Mouse (Mus musculus) macrophage (primary cell): ENCODE data around the gene Scgb1b19. TPM values are rescaled to one million over a fixed set of nuclear protein-coding genes. Genes with fewer than 3 reads are reported as not detected.
"Not testable (repeated sequence)": the region's sequence is repeated elsewhere in the genome, so short reads cannot be mapped to it uniquely, and the experiment has no call there.

Experiments used
- H3K27ac ChIP-seq: fragments of 350-480 bp; formaldehyde crosslinking; 2 replicates; pipeline ENCODE4 v1.9.0; 2021
- H3K36me3 ChIP-seq: fragments of 350-480 bp; formaldehyde crosslinking; 2 replicates; pipeline ENCODE4 v1.9.0; 2021; ENCODE audit errors: inconsistent target
- H3K4me3 ChIP-seq: fragments of 350-480 bp; formaldehyde crosslinking; 2 replicates; pipeline ENCODE4 v1.9.0; 2021; ENCODE audit errors: inconsistent target
- H3K79me2 ChIP-seq: fragments of 350-480 bp; formaldehyde crosslinking; 2 replicates; pipeline ENCODE4 v1.9.0; 2021; ENCODE audit errors: inconsistent target
- WGBS: methylation state at CpG from one replicate; pipeline ENCODE4 v1.1.7; 2026; ENCODE audit warnings: inconsistent platforms; ENCODE audit not compliant: missing documents; 5-methylcytosine and 5-hydroxymethylcytosine counted together
- polyA plus RNA-seq: library from polyadenylated mRNA; stranded (reverse); fragments of 250-400 nt; gene quantifications from 3 replicates; pipeline ENCODE4 v1.2.4, GENCODE M21; 2018; ENCODE audit warnings: inconsistent platforms
- total RNA-seq, 78 experiments: library from RNA; depleted of rRNA; stranded (reverse); fragments of 250-400 nt; gene quantifications; 1 replicate in 9 of 78; 2 replicates in 24 of 78; 3 replicates in 43 of 78; 4 replicates in 2 of 78; pipeline ENCODE4 v1.2.4; 2018; ENCODE audit warnings: inconsistent platforms in 56 of 78

Gene Scgb1b19
- not detected for total RNA-seq (2018; cell fraction: chromatin; rRNA removed)
- not detected for total RNA-seq (2018; cell fraction: cytosol; rRNA removed)
- not detected for total RNA-seq (2018; cell fraction: nucleus; rRNA removed)
- polyA plus RNA-seq = not detected in 3 replicates

DNA sequence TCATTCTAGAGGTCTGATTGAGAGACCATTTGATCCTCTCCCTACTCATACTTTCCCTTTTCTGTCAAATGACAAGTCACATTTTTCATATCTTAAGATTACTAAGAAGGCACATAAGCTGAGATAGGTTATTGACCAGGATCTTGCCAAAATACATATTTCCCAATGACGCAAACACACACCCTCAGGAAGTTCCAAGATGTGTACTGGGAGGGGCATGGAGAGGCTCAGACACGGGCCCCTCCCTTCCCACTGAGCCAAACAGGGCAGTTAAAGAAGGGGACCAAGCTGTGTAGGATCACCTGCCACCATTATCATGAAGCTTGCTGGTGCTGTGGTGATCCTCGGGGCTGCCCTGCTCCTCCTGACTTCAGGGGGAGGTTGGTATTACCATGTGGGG is at the start of gene Scgb1b19:
Scgb1b19 (plus strand) TSS at position 301 of the 400 bp plus-strand sequence.
- H3K36me3 ChIP-seq, H3K27ac ChIP-seq, H3K79me2 ChIP-seq, H3K4me3 ChIP-seq: not testable (repeated sequence)
- WGBS = no CpG with 5 or more reads among the region's 3 CpGs

DNA sequence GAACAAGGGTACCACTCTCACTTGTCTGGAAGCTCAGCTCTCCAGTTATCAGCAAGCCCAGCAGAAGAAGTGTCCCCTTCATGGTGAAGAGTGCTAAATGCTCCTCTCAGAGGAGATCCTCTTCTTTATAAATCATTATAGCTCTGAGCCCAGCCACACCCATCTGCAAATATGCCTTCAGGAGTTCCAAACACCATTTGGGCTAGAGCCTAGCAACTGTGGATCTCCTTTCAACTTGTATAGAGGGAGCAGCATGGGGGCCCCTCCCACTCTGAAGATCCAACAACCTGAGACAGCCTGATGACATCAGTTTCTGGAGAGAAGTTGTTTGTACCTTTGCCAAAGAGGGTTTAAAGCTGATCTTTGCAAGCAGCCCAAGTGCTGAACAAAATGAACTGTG is 6.9 kb upstream of the Scgb1b19 start, which contains the start of gene Scgb2b19:
Scgb2b19 (minus strand) TSS at position 101 of the 400 bp plus-strand sequence.
- not testable (repeated sequence) for H3K4me3 ChIP-seq, H3K79me2 ChIP-seq, H3K27ac ChIP-seq

More for the DNA sequence above, 6.9 kb upstream of the Scgb1b19 start, which contains the start of gene Scgb2b19:
- H3K36me3 ChIP-seq = not testable (repeated sequence)

Other genes with a start within 250 kb of the Scgb1b19 start
- gene Scgb2b17, start 230.7 kb upstream of the Scgb1b19 start, polyA plus RNA-seq = not detected in 3 replicates
- gene Scgb1b17, start 223.8 kb upstream of the Scgb1b19 start, polyA plus RNA-seq = not detected in 3 replicates
- not detected in 3 replicates for gene Scgb2b18, start 113.4 kb upstream of the Scgb1b19 start, polyA plus RNA-seq
- not detected in 3 replicates for gene Scgb1b18, start 101.7 kb upstream of the Scgb1b19 start, polyA plus RNA-seq
- gene Scgb2b19, start 7.0 kb upstream of the Scgb1b19 start, polyA plus RNA-seq = not detected in 3 replicates
- not detected in 3 replicates for gene Scgb2b20, start 79.0 kb downstream of the Scgb1b19 start, polyA plus RNA-seq
- gene Scgb1b20, start 85.9 kb downstream of the Scgb1b19 start, polyA plus RNA-seq = not detected in 3 replicates
- gene Scgb2b21, start 233.2 kb downstream of the Scgb1b19 start, polyA plus RNA-seq = not detected in 3 replicates